Mouse (Mus musculus) layer of hippocampus, postnatal 25 days (tissue): ENCODE data around the gene Dner. TPM values are rescaled to one million over a fixed set of nuclear protein-coding genes. Genes with fewer than 3 reads are reported as not detected.
"Not testable (repeated sequence)": the region's sequence is repeated elsewhere in the genome, so short reads cannot be mapped to it uniquely, and the experiment has no call there.

Source experiments
- DNase-seq, 2 experiments: peaks; one replicate each; pipeline ENCODE4 v3.0.0; 2022; ENCODE audit warnings: mixed read lengths in 2 of 2, low spot score in 1 of 2; ENCODE audit errors: extremely low spot score in 1 of 2
- microRNA-seq, 2 experiments: library from miRNA; unstranded; fragments of <30 nt; microRNA quantifications; one replicate each; pipeline ENCODE4 v1.2.0; 2021
- total RNA-seq, 2 experiments: library from RNA; stranded (reverse); gene quantifications; 2 replicates each; pipeline ENCODE4 v1.2.3; 2021

Gene Dner
- total RNA-seq, 2 experiments from 2014 or later = 119 to 123 TPM

GRCm38 (mm10) chr1:84359611-84360500, 336.2 kb downstream of the Dner start:
- no peak for DNase-seq

- no peak for DNase-seq
These were observed 338.8 kb downstream of the Dner start for GRCm38 (mm10) chr1:84357216-84357615.

- DNase-seq = no peak
These were observed 345.8 kb downstream of the Dner start for GRCm38 (mm10) chr1:84350262-84350661.

DNA sequence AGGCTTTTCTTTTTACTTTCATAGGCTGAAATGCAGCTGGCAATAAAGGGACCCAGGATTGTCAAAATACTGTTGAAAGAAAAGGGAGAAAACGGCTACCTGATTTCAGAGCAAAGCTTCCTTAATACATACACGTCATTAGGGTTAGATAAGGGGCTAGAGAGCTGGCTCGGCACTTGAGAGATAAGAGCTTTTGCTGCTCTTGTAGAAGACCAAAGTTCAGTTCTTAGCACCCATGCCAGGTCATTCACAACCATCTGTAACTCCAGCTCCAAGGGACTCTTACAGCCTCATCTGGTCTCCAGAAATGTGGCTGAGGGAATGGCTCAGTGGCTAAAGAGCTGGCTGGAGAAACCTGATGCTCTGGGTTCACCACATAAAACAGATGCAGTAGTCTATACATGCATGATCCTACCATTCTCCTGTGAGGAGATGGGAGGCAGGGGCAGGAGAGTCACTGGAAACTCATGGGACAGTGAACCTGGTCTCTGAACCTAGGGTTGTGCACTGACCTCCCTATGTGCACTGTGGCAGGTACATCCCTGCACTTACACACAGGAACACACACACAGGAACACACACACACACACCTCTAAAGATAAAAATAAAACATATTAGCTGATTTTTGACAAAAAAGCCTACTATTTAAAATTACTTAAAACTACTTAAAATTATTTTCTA, 348.1 kb downstream of the Dner start:
- DNase-seq = no peak

GRCm38 (mm10) chr1:84332797-84333196, 363.2 kb downstream of the Dner start:
- DNase-seq = not testable (repeated sequence)

- not testable (repeated sequence) for DNase-seq
These were observed 364.2 kb downstream of the Dner start for GRCm38 (mm10) chr1:84331861-84332260.

DNA sequence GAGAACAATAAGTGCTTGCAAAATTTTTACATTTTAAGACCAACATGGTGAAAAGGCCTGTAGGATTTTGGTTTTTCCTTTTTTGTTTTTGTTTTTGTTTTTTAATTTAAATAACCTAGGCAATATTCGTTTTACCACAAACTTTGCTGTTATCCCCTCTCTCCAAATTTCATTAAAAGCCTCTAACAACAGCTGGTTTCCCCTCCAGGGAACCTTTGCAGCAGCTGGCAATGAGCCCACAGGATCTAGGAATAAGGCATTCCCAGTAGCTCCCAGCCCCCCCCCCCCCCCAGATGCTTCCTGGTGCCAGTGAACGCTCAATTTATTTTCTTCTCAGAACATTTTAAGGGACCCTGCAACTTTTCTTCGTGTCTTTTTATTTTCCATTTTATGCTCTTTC, 370.7 kb downstream of the Dner start:
- DNase-seq = no peak

- no peak for DNase-seq
These were observed 374.7 kb downstream of the Dner start for GRCm38 (mm10) chr1:84321327-84321726.

Small RNAs within 50 kb of the gene (microRNA-seq; reads per million reads assigned to microRNA genes)
- gene Mir5126 = 2.2 to 3.4 reads per million in 2 experiments

Other genes starting within 250 kb of the Dner start
- 1 to 10 TPM; 2.4 to 3.0 TPM for gene Fbxo36, start 143.6 kb upstream of the Dner start, total RNA-seq
- gene Trip12, start 144.3 kb upstream of the Dner start, total RNA-seq = 100 to 1,000 TPM; 182 to 184 TPM
- gene Slc16a14, start 238.9 kb upstream of the Dner start, total RNA-seq = 10 to 100 TPM; 15.2 to 20.0 TPM